Mouse (Mus musculus): ENCODE results near the gene Zfp628. TPM values are rescaled to one million over a fixed set of nuclear protein-coding genes. Genes with fewer than 3 reads are reported as not detected.

Zfp628 gene
- polyA plus RNA-seq, 1 experiment from 2014 or later, result 4.0 TPM

DNA sequence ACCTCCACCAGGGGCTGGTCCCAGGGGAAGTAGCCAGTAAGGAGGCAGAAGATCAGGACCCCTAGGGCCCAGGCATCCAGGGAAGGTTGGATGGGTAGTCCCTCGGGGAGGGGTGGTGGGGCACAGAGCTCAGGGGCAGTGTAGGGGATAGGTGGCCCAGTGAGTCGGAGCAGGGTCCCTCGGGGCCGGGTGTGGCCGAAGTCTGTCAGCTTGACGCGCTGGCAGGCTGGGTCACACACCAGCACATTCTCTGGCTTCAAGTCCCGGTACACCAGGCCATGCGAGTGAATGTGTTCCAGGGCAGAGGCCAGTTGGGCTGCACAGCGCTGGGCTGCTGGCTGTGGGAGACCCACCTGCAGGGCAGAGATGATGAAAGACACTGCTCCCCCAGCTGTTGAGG, 42.3 kb downstream of the Zfp628 start:
- Histone ChIP-seq H3K36me3 (ENCODE audit: control insufficient read depth, insufficient read depth, low read length) (no peaks in the 10 kb centered on the region), H3K4me3 (ENCODE audit: low read depth, low read length) (no peak overlapping the region), H3K4me2 (ENCODE audit: low read length) (no peak overlapping the region), H3K9me3 (ENCODE audit: control insufficient read depth, low read length) (no peaks in the 10 kb centered on the region), H3K4me1 (replicated peaks; ENCODE audit: control insufficient read depth, insufficient read depth, low read length) (peaks cover 3% of the 10 kb centered on the region; the same call in 1 of the 2 replicates), H3K27me3 (replicated peaks; ENCODE audit: control insufficient read depth, insufficient read depth, low read length) (no peaks in the 10 kb centered on the region), H3K9ac (ENCODE audit: low read length) (no peak overlapping the region), H3K27ac (ENCODE audit: low read depth) (no peak overlapping the region)
- WGBS, result 88% methylated on average over 10 of the region's 10 CpGs
- ATAC-seq (replicated peaks; ENCODE audit: low FRiP score, low TSS enrichment, low read depth), result no peak
- DNase-seq (ENCODE audit: low spot score), result no peak

DNA sequence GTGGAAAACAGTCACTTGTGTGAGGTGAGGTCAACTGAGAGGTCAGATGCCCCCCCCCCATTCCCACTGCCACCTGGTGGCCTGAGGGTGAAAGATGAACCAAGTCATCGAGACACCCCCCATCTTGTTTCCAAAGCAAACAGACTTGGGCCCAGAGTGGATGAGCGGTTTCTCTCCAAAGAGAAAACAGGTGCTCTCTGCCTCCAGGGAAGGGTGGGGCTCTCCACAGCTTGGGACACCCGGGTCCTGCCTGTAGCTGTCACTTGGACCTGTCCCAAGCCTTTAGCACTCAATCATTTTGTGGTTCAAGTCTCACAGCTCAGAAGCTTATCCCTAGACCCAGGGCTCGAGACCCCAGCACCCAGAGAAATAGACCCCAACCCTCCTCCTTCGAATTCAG, 48.5 kb downstream of the Zfp628 start:
- Histone ChIP-seq H3K9me3 (ENCODE audit: control insufficient read depth, low read length) (no peaks in the 10 kb centered on the region), H3K4me3 (ENCODE audit: low read depth, low read length) (no peak overlapping the region), H3K27me3 (replicated peaks; ENCODE audit: control insufficient read depth, insufficient read depth, low read length) (0 out of 2 replicates have a peak, but pooled peaks cover 4% of the 10 kb centered on the region), H3K4me2 (ENCODE audit: low read length) (no peak overlapping the region), H3K9ac (ENCODE audit: low read length) (no peak overlapping the region), H3K4me1 (replicated peaks; ENCODE audit: control insufficient read depth, insufficient read depth, low read length) (no peaks in the 10 kb centered on the region), H3K36me3 (ENCODE audit: control insufficient read depth, insufficient read depth, low read length) (no peaks in the 10 kb centered on the region), H3K27ac (ENCODE audit: low read depth) (no peak overlapping the region)
- WGBS, result 68% methylated on average over 5 of the region's 5 CpGs
- no peak for DNase-seq (ENCODE audit: low spot score)
- no peak for ATAC-seq (replicated peaks; ENCODE audit: low FRiP score, low TSS enrichment, low read depth)

- ATAC-seq (replicated peaks; ENCODE audit: low FRiP score, low TSS enrichment, low read depth), result peak; percentile 81
- no peaks in the 10 kb centered on the region for H3K9me3 ChIP-seq (ENCODE audit: control insufficient read depth, low read length)
- no peaks in the 10 kb centered on the region for H3K36me3 ChIP-seq (ENCODE audit: control insufficient read depth, insufficient read depth, low read length)
- 3% methylated on average over 10 of the region's 10 CpGs for WGBS
- H3K4me1 ChIP-seq (replicated peaks; ENCODE audit: control insufficient read depth, insufficient read depth, low read length), result no peaks in the 10 kb centered on the region
- 0 out of 2 replicates have a peak, but pooled peaks cover 4% of the 10 kb centered on the region for H3K27me3 ChIP-seq (replicated peaks; ENCODE audit: control insufficient read depth, insufficient read depth, low read length)
- no peak within 1 kb of the TSS for H3K9ac ChIP-seq (ENCODE audit: low read length)
- H3K4me3 ChIP-seq (ENCODE audit: low read depth, low read length), result no peak within 1 kb of the TSS
- no peak within 1 kb of the TSS for H3K27ac ChIP-seq (ENCODE audit: low read depth)
- peak within 1 kb of the TSS; percentile 29 for H3K4me2 ChIP-seq (ENCODE audit: low read length)
- peak; percentile 86 for DNase-seq (ENCODE audit: low spot score)
Measured at GRCm38 (mm10) chr7:4964272-4964671, 49.3 kb downstream of the Zfp628 start, which contains the start of gene Sbk2. Gene Sbk2, minus strand, starts transcription at chr7:4964406.

DNA sequence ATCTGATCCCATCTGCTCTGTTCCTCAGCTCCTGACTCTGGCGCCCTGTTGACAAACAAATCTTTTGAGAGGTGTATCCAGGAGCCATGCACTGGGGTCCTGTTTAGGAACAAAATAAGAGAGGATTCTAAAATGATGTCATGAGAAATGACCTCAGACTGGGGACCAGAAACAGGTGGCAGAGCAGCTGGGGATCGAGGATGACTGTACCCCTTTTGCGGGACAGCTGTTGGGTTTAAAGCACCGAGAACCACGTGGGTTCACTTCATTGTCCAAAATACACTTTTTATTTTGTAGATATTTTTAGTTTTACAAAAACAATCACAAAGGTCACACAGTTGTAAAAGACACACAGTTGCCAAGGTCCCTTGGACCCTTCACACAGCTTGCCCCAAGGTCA, 50.0 kb downstream of the Zfp628 start:
- no peak for ATAC-seq (replicated peaks; ENCODE audit: low FRiP score, low TSS enrichment, low read depth)

DNA sequence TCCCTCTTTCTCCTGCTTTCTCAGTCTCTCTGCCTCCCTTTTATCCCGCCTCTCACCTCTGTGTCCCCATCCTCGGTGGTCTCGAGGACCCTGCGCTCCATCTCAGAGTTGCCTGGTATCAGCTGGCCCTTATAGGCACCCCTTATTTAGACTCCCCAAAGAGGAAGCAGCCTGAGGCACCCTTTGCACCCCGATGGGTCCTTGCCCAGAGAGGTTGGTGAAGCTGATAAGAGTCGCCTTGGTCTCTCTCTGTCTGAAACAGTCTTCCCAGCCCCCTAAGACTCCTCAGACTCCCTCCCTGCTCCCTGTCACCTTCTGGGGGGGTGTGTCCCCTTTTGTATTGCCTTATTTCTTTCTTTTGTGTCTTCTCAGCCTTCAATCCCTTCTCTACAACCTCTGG, 56.1 kb downstream of the Zfp628 start, which contains the start of gene Sbk3:
Gene Sbk3, minus strand, starts transcription at position 101 of the 400 bp plus-strand sequence.
- no peak within 1 kb of the TSS for H3K4me2 ChIP-seq (ENCODE audit: low read length)
- ATAC-seq (replicated peaks; ENCODE audit: low FRiP score, low TSS enrichment, low read depth), result no peak
- no peak within 1 kb of the TSS for H3K27ac ChIP-seq (ENCODE audit: low read depth)
- H3K4me3 ChIP-seq (ENCODE audit: low read depth, low read length), result no peak within 1 kb of the TSS
- H3K36me3 ChIP-seq (ENCODE audit: control insufficient read depth, insufficient read depth, low read length), result no peaks in the 10 kb centered on the region
- H3K9me3 ChIP-seq (ENCODE audit: control insufficient read depth, low read length), result no peaks in the 10 kb centered on the region
- H3K27me3 ChIP-seq (replicated peaks; ENCODE audit: control insufficient read depth, insufficient read depth, low read length), result 0 out of 2 replicates have a peak, but pooled peaks cover 4% of the 10 kb centered on the region
- H3K9ac ChIP-seq (ENCODE audit: low read length), result no peak within 1 kb of the TSS
- 42% methylated on average over 6 of the region's 6 CpGs for WGBS
- no peaks in the 10 kb centered on the region for H3K4me1 ChIP-seq (replicated peaks; ENCODE audit: control insufficient read depth, insufficient read depth, low read length)
- DNase-seq (ENCODE audit: low spot score), result no peak

More for the DNA sequence above, 50.0 kb downstream of the Zfp628 start:
- no peak for DNase-seq (ENCODE audit: low spot score)
- Histone ChIP-seq H3K4me1 (replicated peaks; ENCODE audit: control insufficient read depth, insufficient read depth, low read length) (no peaks in the 10 kb centered on the region), H3K4me3 (ENCODE audit: low read depth, low read length) (no peak overlapping the region), H3K36me3 (ENCODE audit: control insufficient read depth, insufficient read depth, low read length) (no peaks in the 10 kb centered on the region), H3K9ac (ENCODE audit: low read length) (no peak overlapping the region), H3K4me2 (ENCODE audit: low read length) (no peak overlapping the region), H3K27me3 (replicated peaks; ENCODE audit: control insufficient read depth, insufficient read depth, low read length) (0 out of 2 replicates have a peak, but pooled peaks cover 4% of the 10 kb centered on the region), H3K9me3 (ENCODE audit: control insufficient read depth, low read length) (no peaks in the 10 kb centered on the region), H3K27ac (ENCODE audit: low read depth) (no peak overlapping the region)
- WGBS, result 84% methylated on average over 5 of the region's 5 CpGs

Other genes with a start within 250 kb of the Zfp628 start
- gene Hspbp1, start 230.1 kb upstream of the Zfp628 start, polyA plus RNA-seq (2014; fragmentation: Nextera tagmentation; extraction: Ambion mirVana), result 102 and 105 TPM in 2 replicates
- 1.7 and 1.9 TPM in 2 replicates for gene Brsk1, start 224.6 kb upstream of the Zfp628 start, polyA plus RNA-seq (2014; fragmentation: Nextera tagmentation; extraction: Ambion mirVana)
- gene Tmem150b, start 190.0 kb upstream of the Zfp628 start, polyA plus RNA-seq (2014; fragmentation: Nextera tagmentation; extraction: Ambion mirVana), result 0.66 and 0.85 TPM in 2 replicates
- gene Kmt5c, start 175.1 kb upstream of the Zfp628 start, polyA plus RNA-seq (2014; fragmentation: Nextera tagmentation; extraction: Ambion mirVana), result 63.6 and 66.9 TPM in 2 replicates
- 54.1 and 61.8 TPM in 2 replicates for gene Cox6b2, start 162.1 kb upstream of the Zfp628 start, polyA plus RNA-seq (2014; fragmentation: Nextera tagmentation; extraction: Ambion mirVana)
- not detected in 2 replicates for gene Fam71e2, start 143.9 kb upstream of the Zfp628 start, polyA plus RNA-seq (2014; fragmentation: Nextera tagmentation; extraction: Ambion mirVana)
- gene Il11, start 132.4 kb upstream of the Zfp628 start, polyA plus RNA-seq (2014; fragmentation: Nextera tagmentation; extraction: Ambion mirVana), result 0.28 TPM in 1 of 2 replicates, not detected in the other
- gene Tmem190, start 132.3 kb upstream of the Zfp628 start, polyA plus RNA-seq (2014; fragmentation: Nextera tagmentation; extraction: Ambion mirVana), result 0.52 TPM in 1 of 2 replicates, not detected in the other
- gene Tmem238, start 125.6 kb upstream of the Zfp628 start, polyA plus RNA-seq (2014; fragmentation: Nextera tagmentation; extraction: Ambion mirVana), result 14.5 and 24.3 TPM in 2 replicates
- gene Rpl28, start 122.3 kb upstream of the Zfp628 start, polyA plus RNA-seq (2014; fragmentation: Nextera tagmentation; extraction: Ambion mirVana), result 293 and 321 TPM in 2 replicates
- gene Ube2s, start 102.6 kb upstream of the Zfp628 start, polyA plus RNA-seq (2014; fragmentation: Nextera tagmentation; extraction: Ambion mirVana), result 354 and 371 TPM in 2 replicates
- 0.30 and 0.42 TPM in 2 replicates for gene Shisa7, start 70.5 kb upstream of the Zfp628 start, polyA plus RNA-seq (2014; fragmentation: Nextera tagmentation; extraction: Ambion mirVana)
- gene Isoc2b, start 45.0 kb upstream of the Zfp628 start, polyA plus RNA-seq (2014; fragmentation: Nextera tagmentation; extraction: Ambion mirVana), result 6.3 and 8.9 TPM in 2 replicates
- 0.96 and 1.0 TPM in 2 replicates for gene Isoc2a, start 38.1 kb upstream of the Zfp628 start, polyA plus RNA-seq (2014; fragmentation: Nextera tagmentation; extraction: Ambion mirVana)
- gene Gm36210, start 8.7 kb upstream of the Zfp628 start, polyA plus RNA-seq (2014; fragmentation: Nextera tagmentation; extraction: Ambion mirVana), result not detected in 2 replicates
- gene Nat14, start 6.8 kb downstream of the Zfp628 start, polyA plus RNA-seq (2014; fragmentation: Nextera tagmentation; extraction: Ambion mirVana), result 3.1 and 3.3 TPM in 2 replicates
- gene Ssc5d, start 10.6 kb downstream of the Zfp628 start, polyA plus RNA-seq (2014; fragmentation: Nextera tagmentation; extraction: Ambion mirVana), result 3.7 and 4.0 TPM in 2 replicates
- 0.23 and 0.26 TPM in 2 replicates for gene Sbk2, start 49.2 kb downstream of the Zfp628 start, polyA plus RNA-seq (2014; fragmentation: Nextera tagmentation; extraction: Ambion mirVana)
- gene Sbk3, start 56.0 kb downstream of the Zfp628 start, polyA plus RNA-seq (2014; fragmentation: Nextera tagmentation; extraction: Ambion mirVana), result 0.16 TPM in 1 of 2 replicates, not detected in the other
- 30.6 and 35.4 TPM in 2 replicates for gene Zfp579, start 80.9 kb downstream of the Zfp628 start, polyA plus RNA-seq (2014; fragmentation: Nextera tagmentation; extraction: Ambion mirVana)
- gene Zfp524, start 99.2 kb downstream of the Zfp628 start, polyA plus RNA-seq (2014; fragmentation: Nextera tagmentation; extraction: Ambion mirVana), result 15.7 and 16.0 TPM in 2 replicates
- gene Fiz1, start 99.5 kb downstream of the Zfp628 start, polyA plus RNA-seq (2014; fragmentation: Nextera tagmentation; extraction: Ambion mirVana), result 37.5 and 40.3 TPM in 2 replicates
- gene Gm44973, start 100.3 kb downstream of the Zfp628 start, polyA plus RNA-seq (2014; fragmentation: Nextera tagmentation; extraction: Ambion mirVana), result 1.0 and 2.0 TPM in 2 replicates
- gene Zfp865, start 105.2 kb downstream of the Zfp628 start, polyA plus RNA-seq (2014; fragmentation: Nextera tagmentation; extraction: Ambion mirVana), result 6.2 and 7.2 TPM in 2 replicates
- gene Ccdc106, start 105.3 kb downstream of the Zfp628 start, polyA plus RNA-seq (2014; fragmentation: Nextera tagmentation; extraction: Ambion mirVana), result 15.1 and 17.1 TPM in 2 replicates
- not detected in 2 replicates for gene 4632433K11Rik, start 118.9 kb downstream of the Zfp628 start, polyA plus RNA-seq (2014; fragmentation: Nextera tagmentation; extraction: Ambion mirVana)
- gene Zfp784, start 123.2 kb downstream of the Zfp628 start, polyA plus RNA-seq (2014; fragmentation: Nextera tagmentation; extraction: Ambion mirVana), result 4.8 and 6.3 TPM in 2 replicates
- gene Zfp580, start 136.3 kb downstream of the Zfp628 start, polyA plus RNA-seq (2014; fragmentation: Nextera tagmentation; extraction: Ambion mirVana), result 38.3 and 40.1 TPM in 2 replicates
- 129 and 133 TPM in 2 replicates for gene U2af2, start 146.9 kb downstream of the Zfp628 start, polyA plus RNA-seq (2014; fragmentation: Nextera tagmentation; extraction: Ambion mirVana)
- 57.8 and 65.1 TPM in 2 replicates for gene Epn1, start 165.0 kb downstream of the Zfp628 start, polyA plus RNA-seq (2014; fragmentation: Nextera tagmentation; extraction: Ambion mirVana)
- not detected in 2 replicates for gene Rfpl4, start 201.7 kb downstream of the Zfp628 start, polyA plus RNA-seq (2014; fragmentation: Nextera tagmentation; extraction: Ambion mirVana)
- 0.54 and 0.72 TPM in 2 replicates for gene Rasl2-9, start 210.7 kb downstream of the Zfp628 start, polyA plus RNA-seq (2014; fragmentation: Nextera tagmentation; extraction: Ambion mirVana)
- not detected in 2 replicates for gene Vmn1r55, start 234.5 kb downstream of the Zfp628 start, polyA plus RNA-seq (2014; fragmentation: Nextera tagmentation; extraction: Ambion mirVana)

Data from intestine, embryonic 14.5 days (tissue).